Mouse (Mus musculus): ENCODE data around the gene Zdhhc7.
A peak's percentile ranks its signal among the peaks of the same experiment; 100 is the strongest.

Gene Zdhhc7

DNA sequence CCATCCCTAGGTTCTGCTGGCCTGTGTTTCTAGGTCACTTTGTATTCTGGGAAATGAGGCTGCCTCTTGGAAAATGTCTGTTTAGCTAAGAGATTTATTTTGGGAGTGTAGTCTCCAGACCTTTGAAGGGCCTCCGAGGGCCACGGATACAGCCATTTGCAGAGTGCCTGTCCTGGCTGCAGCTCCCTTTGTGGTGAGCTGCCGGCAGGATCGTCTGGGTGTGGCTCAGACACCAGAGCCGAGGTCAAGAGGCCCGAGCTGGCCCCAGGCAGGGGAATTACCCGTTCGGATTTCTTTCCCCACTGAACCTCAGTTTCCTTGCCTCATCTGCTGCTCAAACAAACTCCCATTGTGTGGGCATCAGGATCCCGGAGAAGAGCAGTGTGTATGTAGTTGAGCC, 65.2 kb downstream of the Zdhhc7 start:
- peak; percentile 63 for DNase-seq (ENCODE audit: low spot score)

DNA sequence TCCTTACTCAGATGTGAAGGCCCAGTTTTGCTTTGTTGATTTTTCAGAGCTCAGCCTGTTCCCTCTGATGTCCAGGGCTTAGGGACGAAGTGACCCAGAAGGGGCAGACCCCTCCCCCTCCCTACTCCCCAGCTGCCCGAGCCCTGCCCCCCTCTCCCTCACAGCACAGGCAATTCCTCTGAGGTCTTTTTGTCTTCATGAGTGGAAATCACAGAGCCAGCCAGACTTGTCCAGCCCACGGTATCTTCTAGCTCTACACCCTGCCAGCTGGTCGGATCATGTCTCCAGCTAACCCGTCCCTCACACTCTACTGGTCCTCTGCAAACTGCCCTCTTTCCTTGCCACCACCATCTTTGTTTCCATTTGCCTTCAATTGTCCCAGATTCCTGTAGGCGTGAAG, 66.8 kb downstream of the Zdhhc7 start:
- peak; percentile 54 for DNase-seq (ENCODE audit: low spot score)

DNA sequence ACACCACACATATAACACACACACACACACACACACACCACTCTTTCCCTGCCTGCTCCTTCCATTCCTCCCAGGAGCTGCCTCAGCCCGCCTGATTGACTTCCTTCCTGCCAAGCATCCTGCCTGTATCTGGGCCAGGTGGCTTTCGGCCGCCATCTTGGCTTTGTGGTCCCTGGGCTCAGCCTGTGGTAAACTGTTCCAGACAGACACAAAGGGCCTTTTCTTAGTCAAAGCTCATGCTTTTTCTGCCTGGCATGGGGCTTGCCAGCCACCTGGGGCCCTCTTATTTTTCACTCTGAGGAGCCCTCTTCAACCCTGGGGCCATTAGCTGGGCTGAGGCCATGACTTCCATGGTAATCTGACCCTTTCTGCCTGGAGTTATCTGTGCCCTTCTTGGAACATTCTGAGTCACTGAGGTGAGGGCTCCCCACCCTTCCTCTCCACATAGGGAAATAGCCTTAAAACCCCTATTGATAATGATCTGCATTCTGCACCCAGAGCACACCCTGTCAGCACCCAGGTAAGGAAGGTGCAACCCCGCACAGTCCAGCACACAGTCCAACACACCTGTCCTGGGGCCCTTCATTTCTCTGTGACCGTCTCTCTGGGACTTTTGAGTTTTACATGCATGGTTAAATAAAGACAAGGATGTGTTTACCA, 68.6 kb downstream of the Zdhhc7 start:
- no peak for DNase-seq (ENCODE audit: low spot score)

All from embryo, embryonic 10 days (tissue).